Mouse (Mus musculus): ENCODE data around the gene Gm26558.

DNA sequence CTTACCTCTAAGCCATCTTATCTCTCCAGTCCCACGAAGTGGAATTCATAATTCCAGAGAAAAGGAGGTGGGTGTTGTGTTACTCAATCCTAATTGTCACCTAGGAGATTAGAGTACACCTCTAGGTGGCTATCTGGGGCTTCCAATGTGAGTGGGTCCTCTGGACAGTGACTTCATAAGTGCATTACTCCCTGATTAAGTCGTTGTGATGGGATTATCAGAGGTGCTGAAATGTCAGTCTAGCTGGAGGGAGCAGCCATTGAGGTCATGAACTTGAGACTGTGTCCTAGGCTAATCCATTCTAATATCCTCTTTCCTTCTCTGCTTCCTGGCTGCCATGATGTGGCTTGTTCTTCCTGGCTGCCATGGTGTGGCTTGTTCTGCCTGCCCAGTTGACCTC is 8.0 kb upstream of the Gm26558 start:
- TF ChIP-seq POLR2A (IDR thresholded peaks at IDR 0.05; ENCODE audit: borderline replicate concordance, insufficient read depth, low read length) (no peak), CTCF (IDR thresholded peaks at IDR 0.05; ENCODE audit: borderline replicate concordance, insufficient read depth, low read depth, low read length) (no peak)

Measured in cerebellum, adult 2 months (tissue).